Mouse (Mus musculus) cerebellum, adult 2 months (tissue): Measurements from ENCODE around the gene Tmem229a. TPM values are rescaled to one million over a fixed set of nuclear protein-coding genes. Genes with fewer than 3 reads are reported as not detected.

Experiments
- DNase-seq, 2 experiments: peaks; one replicate each; pipeline ENCODE4 v3.0.0; 2021
- H3K27ac ChIP-seq: fragments of 200-500 bp; 2 replicates; pipeline ENCODE4 v1.5.1; 2012; ENCODE audit warnings: low read length, control low read depth, inconsistent platforms; ENCODE audit not compliant: insufficient read depth
- H3K27me3 ChIP-seq: fragments of 200-500 bp; 2 replicates; pipeline ENCODE4 v1.6.1; 2012; ENCODE audit warnings: inconsistent platforms, mild to moderate bottlenecking, low read length, moderate library complexity; ENCODE audit not compliant: control insufficient read depth, insufficient read depth
- H3K4me1 ChIP-seq: fragments of 200-500 bp; 2 replicates; pipeline ENCODE4 v1.6.1; 2011; ENCODE audit warnings: low read length; ENCODE audit not compliant: control insufficient read depth, insufficient read depth
- H3K4me3 ChIP-seq: fragments of 200-500 bp; replicated peaks from 2 replicates; pipeline ENCODE3; 2011; ENCODE audit warnings: mild to moderate bottlenecking, low read depth, low read length, control low read depth; ENCODE audit not compliant: insufficient read depth
- CTCF ChIP-seq: fragments of 200-500 bp; IDR thresholded peaks from 2 replicates; pipeline ENCODE4 v1.5.1; 2011; ENCODE audit warnings: low read depth, mild to moderate bottlenecking, control low read depth, low read length, moderate library complexity, borderline replicate concordance; ENCODE audit not compliant: insufficient read depth
- POLR2A ChIP-seq: fragments of 200-500 bp; IDR thresholded peaks from 2 replicates; pipeline ENCODE4 v1.6.1; 2011; ENCODE audit warnings: low read length, control low read depth, borderline replicate concordance; ENCODE audit not compliant: insufficient read depth
- WGBS: fragments of 180-500 bp; shearing (Covaris S2); methylation state at CpG from one replicate; pipeline ENCODE4 v1.1.7; 2018; 5-methylcytosine and 5-hydroxymethylcytosine counted together
- polyA plus RNA-seq: library from polyadenylated mRNA; depleted of rRNA; stranded (reverse); fragments of >200 nt; gene quantifications from 2 replicates; pipeline ENCODE4 v1.2.3, GENCODE M21; 2012; rRNA removed

The Tmem229a gene
- polyA plus RNA-seq, result 32.6 and 43.8 TPM in 2 replicates

DNA sequence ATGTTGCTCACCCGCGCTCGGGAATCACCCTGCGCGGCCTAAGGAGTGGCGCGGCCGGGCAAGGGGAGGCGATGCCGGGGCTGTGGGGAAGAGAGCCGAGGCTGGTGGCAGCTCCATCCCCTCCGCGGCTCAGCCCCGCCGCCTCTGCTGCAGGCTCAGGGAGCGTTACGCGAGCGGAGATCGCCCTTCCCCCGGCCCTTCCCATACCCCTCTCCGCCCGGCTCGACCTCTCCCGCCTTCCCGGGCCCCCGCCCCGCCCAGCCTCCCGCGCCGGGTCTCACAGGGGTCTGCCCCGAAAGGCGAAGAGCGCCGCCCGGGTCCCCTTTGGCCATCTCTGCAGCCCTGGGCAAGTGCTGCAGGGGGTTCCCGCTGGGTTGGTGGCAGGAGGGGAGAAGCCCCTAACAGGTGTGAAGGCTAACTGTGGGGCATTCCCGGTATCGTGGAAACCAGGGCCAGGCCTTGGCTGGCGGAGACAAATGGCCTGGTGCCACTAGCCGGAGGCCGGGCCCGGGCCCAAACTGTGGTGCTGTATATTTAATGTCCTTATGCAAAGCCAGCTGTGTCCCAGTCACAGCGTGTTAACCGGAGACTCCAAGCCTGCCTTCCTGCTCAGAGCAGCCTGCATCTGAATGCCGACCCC, at the start of gene Tmem229a:
TSS of gene Tmem229a (minus strand) at position 352 of the 640 bp plus-strand sequence.
- no peaks in the 10 kb centered on the region for H3K27me3 ChIP-seq
- peak; percentile 82 to 83 for DNase-seq
- H3K27ac ChIP-seq, result peak within 1 kb of the TSS; percentile 78
- 2% methylated on average over 45 of the region's 46 CpGs for WGBS
- peaks cover 4% of the 10 kb centered on the region for H3K4me1 ChIP-seq
- H3K4me3 ChIP-seq, result peak within 1 kb of the TSS; percentile 70
- TF ChIP-seq POLR2A (0 out of 2 replicates have a peak, but pooled peaks have one; percentile 23), CTCF (no peak)

DNA sequence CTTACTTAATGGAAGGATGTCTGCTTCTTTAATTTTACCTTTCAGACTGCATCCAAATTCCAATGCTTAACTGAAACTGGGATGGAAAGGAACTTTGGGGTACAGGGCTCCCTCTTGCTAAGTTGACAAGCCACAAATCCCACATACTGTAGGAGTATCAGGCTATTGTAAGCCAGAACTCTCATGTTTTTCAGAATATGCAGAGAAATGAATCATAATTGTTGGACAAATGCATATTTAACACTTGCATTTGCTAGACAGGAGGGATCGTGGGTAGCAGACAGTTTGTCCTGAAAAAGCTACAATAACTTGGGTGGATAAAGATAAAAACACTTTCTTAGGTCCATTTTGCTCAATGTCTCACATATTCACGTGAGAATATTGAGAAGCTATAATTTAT, 37.7 kb upstream of the Tmem229a start:
- 67% methylated on average over 2 of the region's 2 CpGs for whole genome bisulfite sequencing
- no peak for TF ChIP-seq CTCF
- Histone ChIP-seq H3K4me3 (no peak overlapping the region), H3K4me1 (no peaks in the 10 kb centered on the region), H3K27me3 (no peaks in the 10 kb centered on the region), H3K27ac (no peak overlapping the region)
- DNase-seq, result no peak

DNA sequence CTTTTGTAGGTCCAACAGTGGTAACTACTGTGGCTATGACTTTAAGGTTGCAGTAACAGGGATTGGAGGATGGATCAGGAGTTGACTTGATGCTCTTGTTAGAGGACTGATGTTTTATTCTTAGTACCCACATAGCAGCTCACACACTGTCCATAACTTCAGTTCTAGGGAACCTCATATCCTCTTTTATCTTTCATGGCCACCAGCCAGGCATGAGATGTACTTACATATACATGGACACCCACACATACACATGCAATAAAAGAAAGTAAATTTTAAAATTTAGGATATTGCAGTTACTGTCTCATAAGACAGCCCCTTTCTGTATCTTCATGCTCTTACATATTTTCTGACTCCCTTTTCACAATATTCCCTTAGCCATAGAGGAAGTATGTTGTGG, 33.7 kb upstream of the Tmem229a start:
- no peak for DNase-seq
- Histone ChIP-seq H3K27ac (no peak overlapping the region), H3K4me1 (no peaks in the 10 kb centered on the region), H3K4me3 (no peak overlapping the region), H3K27me3 (no peaks in the 10 kb centered on the region)
- no peak for TF ChIP-seq POLR2A
- no peak for TF ChIP-seq CTCF

DNA sequence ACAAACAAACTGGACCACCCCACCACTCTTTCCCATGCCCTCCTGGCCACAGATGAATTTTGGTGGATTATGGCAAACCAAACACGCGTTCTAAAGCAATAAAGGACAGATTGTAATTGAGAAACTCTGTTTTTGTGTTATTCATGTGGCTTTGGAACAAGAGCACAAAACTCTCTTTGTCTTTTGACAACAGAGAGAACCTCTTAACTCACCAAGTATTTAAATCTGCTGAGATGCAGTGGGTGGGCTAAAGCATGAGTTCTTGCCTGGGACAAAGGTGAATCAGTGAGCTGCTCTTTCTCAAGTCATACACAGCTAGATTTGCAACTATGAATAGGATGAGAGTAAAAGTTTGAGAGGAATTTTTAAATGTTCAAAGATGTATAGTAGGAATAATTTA, 20.1 kb upstream of the Tmem229a start:
- no peak overlapping the region for H3K4me3 ChIP-seq
- no peaks in the 10 kb centered on the region for H3K27me3 ChIP-seq
- H3K27ac ChIP-seq, result no peak overlapping the region
- no peak for DNase-seq
- TF ChIP-seq CTCF, result no peak
- TF ChIP-seq POLR2A, result no peak
- H3K4me1 ChIP-seq, result no peaks in the 10 kb centered on the region
- WGBS, result 83% methylated on average over 2 of the region's 2 CpGs

DNA sequence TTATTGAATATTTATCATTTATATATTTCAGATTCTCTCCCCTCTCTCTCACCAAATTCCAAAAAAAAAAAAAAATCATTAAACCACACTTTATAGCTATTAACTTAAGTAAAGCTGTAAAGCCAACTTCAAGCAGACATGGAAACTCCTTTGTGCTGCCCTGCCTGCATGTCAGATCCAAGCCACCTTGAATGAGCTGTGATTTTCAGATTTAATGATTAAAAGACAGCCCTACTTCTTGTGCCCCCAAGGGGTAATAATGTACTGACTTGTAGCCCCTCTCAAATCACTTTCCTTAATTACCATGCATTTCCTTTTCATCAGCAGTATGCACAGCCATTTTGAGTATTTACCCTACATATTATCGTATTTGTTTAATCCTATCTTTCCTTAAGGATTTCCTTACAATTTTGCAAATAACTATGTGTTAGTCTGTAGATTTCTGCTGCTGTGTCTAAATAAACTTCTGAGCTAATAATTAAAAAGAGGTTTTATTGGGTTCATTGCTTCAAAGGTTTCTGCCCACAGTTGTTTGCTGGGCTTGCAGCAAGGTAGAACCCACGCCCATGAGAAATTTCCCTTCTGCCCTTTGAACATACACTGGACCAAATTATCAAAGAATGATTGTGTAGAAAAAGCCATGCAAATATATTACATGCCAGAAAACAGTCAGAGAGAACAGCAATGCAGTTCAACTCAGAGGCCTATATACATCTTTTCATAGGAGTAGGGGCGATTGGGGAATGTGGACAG, 12.6 kb upstream of the Tmem229a start:
- Histone ChIP-seq H3K27me3 (no peaks in the 10 kb centered on the region), H3K27ac (no peak overlapping the region), H3K4me1 (no peaks in the 10 kb centered on the region), H3K4me3 (no peak overlapping the region)
- no peak for DNase-seq
- 97% methylated on average over 3 of the region's 3 CpGs for WGBS
- TF ChIP-seq CTCF (no peak), POLR2A (no peak)

DNA sequence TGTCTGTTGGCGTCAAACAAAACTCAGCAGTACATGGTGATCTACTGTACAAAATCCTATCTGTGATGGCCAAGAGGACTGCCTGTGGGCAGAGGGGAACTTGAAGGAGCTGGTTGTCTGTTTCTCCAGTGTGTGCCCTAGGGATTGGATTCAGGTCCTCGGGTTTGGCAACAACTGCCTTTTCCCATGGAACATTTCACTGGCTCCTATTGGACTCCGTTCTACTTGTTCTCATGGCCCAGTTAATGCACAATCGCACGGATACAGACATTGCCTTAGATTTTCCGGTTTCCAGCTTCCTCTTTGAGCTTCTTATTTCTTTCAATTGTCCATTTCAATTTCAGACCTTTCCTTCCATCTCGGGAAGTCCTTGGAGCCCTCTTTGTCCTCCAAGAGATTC, 11.6 kb upstream of the Tmem229a start:
- Histone ChIP-seq H3K4me3 (no peak overlapping the region), H3K27ac (no peak overlapping the region), H3K27me3 (no peaks in the 10 kb centered on the region), H3K4me1 (no peaks in the 10 kb centered on the region)
- WGBS, result 89% methylated on average over 7 of the region's 7 CpGs
- TF ChIP-seq POLR2A (no peak), CTCF (no peak)
- no peak for DNase-seq

DNA sequence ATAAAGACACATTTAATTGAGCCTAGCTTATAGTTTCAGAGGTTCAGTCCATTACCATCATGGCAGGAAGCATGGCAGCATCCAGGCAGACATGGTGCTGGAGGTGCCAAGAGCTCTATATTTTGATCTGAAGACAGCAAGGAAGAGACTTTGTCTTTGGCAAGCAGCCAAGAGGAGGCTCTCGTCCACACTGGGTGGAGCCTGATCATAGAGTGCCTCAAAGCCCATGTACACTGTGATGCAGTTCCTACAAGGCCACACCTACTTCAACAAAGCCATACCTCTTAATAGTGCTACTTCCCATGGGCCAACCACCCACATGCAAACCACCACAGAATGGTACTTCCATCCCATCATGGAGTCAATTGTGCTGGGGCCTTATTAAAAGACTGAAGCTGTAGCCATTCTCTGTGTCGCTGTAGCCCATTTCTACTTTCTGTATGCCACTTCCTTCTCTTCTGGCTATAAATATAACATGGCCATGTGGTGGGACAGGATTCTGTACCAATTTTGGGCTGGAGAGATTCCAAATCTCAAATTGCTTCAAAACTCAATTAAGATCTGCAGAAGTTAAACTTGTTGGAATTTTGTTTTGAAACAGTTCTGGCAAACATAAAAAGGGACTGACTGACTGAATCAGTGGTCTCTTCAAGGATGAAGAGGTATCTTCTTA, 10.0 kb upstream of the Tmem229a start:
- H3K4me3 ChIP-seq, result no peak overlapping the region
- H3K27ac ChIP-seq, result no peak overlapping the region
- 26% methylated on average over 2 of the region's 2 CpGs for WGBS
- no peaks in the 10 kb centered on the region for H3K27me3 ChIP-seq
- no peaks in the 10 kb centered on the region for H3K4me1 ChIP-seq
- TF ChIP-seq POLR2A (no peak), CTCF (no peak)
- DNase-seq, result no peak

DNA sequence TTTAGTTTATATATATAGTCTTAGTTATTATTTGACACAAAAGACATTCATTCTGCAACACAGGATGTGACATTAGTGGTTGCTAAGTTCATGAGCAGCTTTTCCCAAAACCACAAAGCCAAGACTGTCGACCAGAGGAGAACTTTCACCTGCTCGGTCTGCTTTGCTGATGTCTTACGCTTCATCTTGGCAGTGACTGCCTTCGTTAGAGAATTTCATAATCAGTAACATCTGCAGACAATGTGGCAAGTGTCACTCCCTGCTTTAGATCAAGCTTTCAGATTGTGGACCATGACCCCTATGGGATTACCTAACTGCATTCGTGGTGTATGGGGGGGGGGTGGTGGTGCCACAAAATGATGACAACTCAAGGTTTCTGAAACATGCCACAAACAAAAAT, 7.7 kb upstream of the Tmem229a start:
- H3K27ac ChIP-seq, result no peak overlapping the region
- WGBS, result 74% methylated on average over 5 of the region's 5 CpGs
- no peaks in the 10 kb centered on the region for H3K4me1 ChIP-seq
- no peak for DNase-seq
- H3K27me3 ChIP-seq, result no peaks in the 10 kb centered on the region
- TF ChIP-seq POLR2A (no peak), CTCF (no peak)
- no peak overlapping the region for H3K4me3 ChIP-seq
